Mouse (Mus musculus) gastrocnemius, adult 2 months (tissue): ENCODE measurements at regions not wholly inside any gene's neighbourhood (a gene's known extent, or its start where the extent isn't known, plus 50 kb on each side); places are given as distances from the start of the nearest gene placed in this dataset.

Source experiments
- DNase-seq: peaks from one replicate; pipeline ENCODE4 v3.0.0; 2022
- H3K27ac ChIP-seq: fragments of 200-600 bp; 2 replicates; pipeline ENCODE4 v1.8.1; 2022; ENCODE audit warnings: mild to moderate bottlenecking
- H3K4me3 ChIP-seq: fragments of 200-600 bp; 2 replicates; pipeline ENCODE4 v1.8.1; 2022; ENCODE audit warnings: mild to moderate bottlenecking, moderate library complexity
- CTCF ChIP-seq: fragments of 200-600 bp; IDR thresholded peaks from 2 replicates; pipeline ENCODE4 v1.8.1; 2022; ENCODE audit warnings: antibody characterized with exemption, mild to moderate bottlenecking, moderate library complexity
- intact Hi-C: fragments of 180-260 bp; cut with DNase I; formaldehyde crosslinking; loops from one replicate; pipeline ENCODE4 v1.15.1; 2025

DNA sequence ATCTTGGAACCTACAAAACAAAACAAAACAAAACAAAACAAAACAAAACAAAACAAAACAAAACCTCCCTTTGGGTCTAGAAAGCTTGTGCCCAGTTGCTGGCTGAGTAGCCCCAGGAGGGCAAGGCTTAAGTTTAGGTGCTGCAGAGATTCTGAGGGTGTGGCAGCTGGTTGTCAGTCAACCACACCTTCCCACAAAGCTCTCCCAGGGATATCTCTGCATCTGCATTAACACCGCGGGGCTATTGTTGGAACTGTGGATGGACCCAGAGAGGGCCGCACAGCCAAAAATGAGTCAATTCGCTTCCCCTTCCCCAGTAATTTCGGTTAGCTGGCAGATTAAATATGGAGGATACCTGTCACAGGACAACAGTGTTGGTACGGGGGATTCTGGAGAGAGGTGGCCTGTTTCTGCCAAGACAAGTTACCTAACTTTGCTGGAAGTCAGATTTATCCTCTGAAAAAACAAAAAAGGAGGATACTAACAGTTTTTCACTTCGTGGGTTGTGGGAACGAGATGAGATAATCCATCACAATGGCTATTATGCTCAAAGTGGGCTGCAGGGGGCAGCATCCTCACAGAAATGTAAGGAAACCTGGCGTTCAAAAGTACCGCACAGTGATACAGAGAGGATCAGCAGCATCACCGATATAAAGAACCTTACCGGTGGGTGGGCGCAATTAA, 96.7 kb downstream of the 1500009L16Rik start:
- DNase-seq, result peak; percentile 74
- H3K27ac ChIP-seq, result no peak overlapping the region
- no peak overlapping the region for H3K4me3 ChIP-seq
- intact Hi-C loops, result loop anchor here (1.0 to 5.0 kb wide), 3 partner anchors 618 to 694 kb away; no protein-coding TSS in a partner anchor
- TF ChIP-seq CTCF, result peak; percentile 83

DNA sequence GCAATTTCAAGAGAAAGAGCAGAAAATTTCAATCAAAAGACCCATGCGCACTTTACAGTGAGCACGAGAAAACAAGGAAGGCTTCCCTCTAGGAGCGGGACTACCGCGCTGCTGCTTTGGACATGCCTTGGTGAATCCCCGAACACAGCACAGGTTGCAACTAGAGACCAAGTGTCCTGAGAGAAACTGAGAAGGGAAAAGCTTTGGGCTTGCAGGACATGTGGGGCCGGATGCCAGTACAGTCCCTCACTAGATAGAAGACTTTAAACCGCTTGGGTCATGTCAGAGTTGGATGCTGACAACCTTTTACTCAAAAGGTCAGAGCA, 97.2 kb downstream of the 1500009L16Rik start:
- TF ChIP-seq CTCF, result no peak
- Histone ChIP-seq H3K27ac (no peak overlapping the region), H3K4me3 (no peak overlapping the region)
- no peak for DNase-seq
- intact Hi-C loops, result loop anchor here (1.0 to 5.0 kb wide), 4 partner anchors 201 to 693 kb away; no protein-coding TSS in a partner anchor

DNA sequence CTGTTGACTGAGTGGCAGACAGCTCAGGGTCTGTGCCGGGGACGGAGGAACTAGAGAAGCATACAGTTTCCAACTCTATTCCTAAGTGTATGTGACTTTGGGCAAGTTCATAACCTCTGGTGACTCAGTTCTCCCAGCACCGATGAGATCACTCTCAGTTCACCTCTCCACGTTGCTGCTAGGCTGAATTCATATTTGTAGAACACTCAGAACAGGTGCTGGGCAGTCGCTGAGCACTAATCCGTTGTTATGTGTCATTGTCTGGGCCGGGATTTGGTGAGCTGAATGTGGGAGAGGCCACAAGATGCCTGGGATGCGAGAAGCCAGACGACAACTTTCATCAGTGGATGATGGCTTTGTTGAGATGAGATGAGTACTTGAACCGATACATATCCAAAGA, 98.4 kb downstream of the 1500009L16Rik start:
- DNase-seq, result no peak
- Histone ChIP-seq H3K27ac (no peak overlapping the region), H3K4me3 (no peak overlapping the region)
- TF ChIP-seq CTCF, result no peak
- intact Hi-C loops, result loop anchor here (2.0 kb wide), 1 partner anchor 200 kb away; no protein-coding TSS in a partner anchor

DNA sequence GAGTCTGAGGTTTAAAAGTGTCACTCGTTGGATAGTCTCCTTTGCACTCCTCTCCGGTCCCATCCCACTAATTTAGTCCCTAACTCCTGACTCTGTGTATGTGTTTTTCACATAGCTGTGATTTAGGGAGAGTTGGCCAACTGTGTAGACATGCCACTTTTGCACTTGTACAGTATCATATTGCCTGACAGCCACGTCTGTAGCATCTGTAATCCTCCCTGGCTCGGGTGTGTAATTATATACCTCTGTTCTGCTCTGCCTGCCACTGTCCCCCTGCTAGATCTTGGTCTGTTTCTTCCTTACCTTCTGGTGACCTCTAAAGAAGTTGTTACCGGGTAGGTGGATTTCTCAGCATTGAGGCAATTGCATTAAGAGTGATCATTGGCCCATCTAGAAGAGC, 103.4 kb downstream of the 1500009L16Rik start:
- intact Hi-C loops, result no loop called here
- no peak for DNase-seq
- H3K27ac ChIP-seq, result no peak overlapping the region
- TF ChIP-seq CTCF, result no peak
- H3K4me3 ChIP-seq, result no peak overlapping the region

DNA sequence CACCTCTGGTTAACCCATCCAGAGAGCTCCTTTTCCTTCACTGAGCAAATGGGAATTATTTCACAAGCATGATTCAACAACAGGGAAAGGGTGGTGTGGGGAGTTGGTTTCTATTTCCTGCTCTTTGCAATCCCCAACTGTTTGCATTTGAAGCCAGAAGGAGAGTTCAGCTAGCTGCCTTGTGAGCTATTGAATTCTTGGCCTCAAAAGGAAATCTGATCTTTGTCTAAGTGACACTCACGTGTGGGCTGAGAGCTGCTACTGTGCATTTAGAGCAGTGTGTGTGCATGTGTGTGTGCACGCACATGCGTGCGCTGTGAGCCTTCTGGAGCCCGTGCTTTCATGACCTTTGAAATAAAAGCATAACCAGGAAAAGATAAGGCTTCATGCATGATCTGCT, 113.7 kb downstream of the 1500009L16Rik start:
- intact Hi-C loops, result no loop called here
- no peak for DNase-seq
- no peak for TF ChIP-seq CTCF
- Histone ChIP-seq H3K4me3 (no peak overlapping the region), H3K27ac (peak overlapping the region; percentile 28; the same call in 1 of the 2 replicates)

DNA sequence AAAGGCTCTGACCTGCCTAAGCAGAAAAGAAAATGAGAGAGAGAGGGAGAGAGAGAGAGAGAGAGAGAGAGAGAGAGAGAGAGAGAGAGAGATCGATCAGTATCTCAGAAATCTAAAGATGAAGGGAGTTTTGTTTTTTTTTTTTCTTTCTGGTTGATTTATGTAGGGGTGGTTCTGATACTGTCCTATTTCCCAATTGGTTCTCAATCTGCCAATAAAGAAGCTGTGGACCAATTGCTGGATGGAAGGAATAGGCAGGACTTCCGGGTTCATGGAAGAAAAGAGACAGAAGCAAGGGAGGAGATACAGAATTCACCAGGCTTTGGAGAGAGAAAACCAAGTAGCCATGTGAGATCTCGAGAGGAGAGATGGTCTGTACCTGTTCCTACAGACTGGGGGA, 117.6 kb downstream of the 1500009L16Rik start:
- Histone ChIP-seq H3K4me3 (no peak overlapping the region), H3K27ac (no peak overlapping the region)
- intact Hi-C loops, result no loop called here
- TF ChIP-seq CTCF, result no peak
- no peak for DNase-seq

DNA sequence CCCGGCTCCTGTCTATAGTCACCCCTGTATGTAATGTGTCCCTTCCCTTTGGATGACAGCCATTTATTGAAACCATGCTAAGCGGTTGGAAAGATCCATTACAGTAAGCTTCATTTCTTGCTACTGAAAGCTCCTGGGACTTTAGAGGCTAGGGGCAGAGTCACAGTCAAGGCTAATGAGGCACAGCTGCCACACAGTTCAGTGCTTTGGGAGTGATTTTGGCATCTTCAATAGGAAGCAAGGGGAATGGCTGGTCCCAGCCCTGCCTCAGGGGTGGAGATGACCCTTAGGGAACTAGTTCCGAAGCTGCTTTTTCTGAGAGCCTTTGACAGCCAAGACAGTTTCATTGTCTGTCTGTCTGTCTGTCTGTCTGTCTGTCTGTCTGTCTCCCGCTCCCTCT, 128.2 kb downstream of the 1500009L16Rik start:
- Histone ChIP-seq H3K27ac (no peak overlapping the region), H3K4me3 (no peak overlapping the region)
- intact Hi-C loops, result no loop called here
- DNase-seq, result no peak
- TF ChIP-seq CTCF, result no peak

DNA sequence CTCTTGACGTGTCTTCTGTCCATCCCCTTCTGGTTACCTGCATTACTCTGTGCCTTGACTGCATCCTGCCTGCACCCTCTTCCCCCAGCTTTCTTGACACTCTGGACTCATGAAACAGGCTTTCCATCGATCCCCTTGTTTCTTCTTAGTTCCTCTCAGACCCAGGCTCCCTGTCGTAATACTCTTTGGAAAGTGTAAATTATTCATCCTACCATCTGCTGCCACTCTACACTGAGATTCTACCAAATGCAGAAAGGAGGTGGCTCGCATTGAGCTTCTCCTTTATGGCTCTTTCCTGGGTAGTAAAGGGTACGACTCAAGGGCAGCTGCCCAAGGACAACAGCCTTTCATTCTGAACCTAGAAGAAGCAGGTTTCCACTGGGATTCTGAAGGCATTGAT, 129.5 kb downstream of the 1500009L16Rik start:
- DNase-seq, result no peak
- TF ChIP-seq CTCF, result no peak
- no peak overlapping the region for H3K27ac ChIP-seq
- H3K4me3 ChIP-seq, result no peak overlapping the region
- intact Hi-C loops, result no loop called here

DNA sequence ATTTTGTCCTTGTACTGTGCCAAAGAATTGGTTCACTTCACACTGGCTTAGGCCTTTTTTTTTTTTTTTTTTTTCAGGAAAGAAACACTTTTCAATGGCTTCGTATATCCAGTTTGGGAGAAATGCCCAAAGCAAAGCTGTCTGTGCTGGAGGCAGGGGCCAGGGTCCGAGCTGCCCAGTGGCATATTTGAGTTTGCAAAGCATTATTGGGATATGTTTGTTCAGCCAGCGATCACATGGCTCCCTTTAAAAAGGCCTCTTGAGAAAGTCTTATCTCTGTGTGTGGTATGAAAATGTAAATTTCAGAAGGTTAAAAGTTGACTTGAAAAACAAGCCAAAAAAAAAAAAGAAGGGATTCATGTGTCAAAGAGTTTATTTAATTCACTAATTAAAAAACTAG, 130.1 kb downstream of the 1500009L16Rik start:
- H3K4me3 ChIP-seq, result no peak overlapping the region
- DNase-seq, result no peak
- H3K27ac ChIP-seq, result no peak overlapping the region
- intact Hi-C loops, result no loop called here
- TF ChIP-seq CTCF, result no peak

DNA sequence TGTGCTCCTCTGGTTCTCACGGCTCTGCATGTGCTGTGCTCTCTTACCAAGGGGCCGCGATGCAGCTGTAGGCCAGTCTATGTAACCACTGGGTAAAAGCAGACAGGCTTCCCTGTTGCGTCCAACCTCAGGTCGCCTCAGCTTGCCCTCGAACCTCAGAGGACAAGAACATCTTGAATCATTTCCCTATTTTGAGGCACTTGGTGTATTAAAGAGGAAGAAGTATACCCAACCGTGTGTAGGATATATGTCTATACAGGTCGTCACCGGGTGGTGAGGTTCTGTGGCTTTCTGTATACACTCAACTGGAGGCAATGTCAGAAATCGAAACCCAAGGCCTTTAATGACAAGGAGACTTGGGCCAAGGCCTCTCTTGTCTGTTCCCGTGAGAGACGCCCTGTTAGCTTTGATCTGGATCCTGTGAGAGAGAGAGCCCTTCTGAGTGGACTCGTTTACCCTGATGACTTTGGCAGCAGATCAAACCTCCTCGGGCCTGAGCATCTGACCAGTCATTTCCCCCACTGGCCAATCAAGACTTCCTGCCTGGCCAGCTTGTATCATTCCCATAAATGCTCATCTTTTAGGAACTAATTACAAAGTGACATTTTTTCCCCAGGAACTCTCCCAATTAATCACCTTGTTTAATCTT, 135.3 kb downstream of the 1500009L16Rik start:
- no peak for DNase-seq
- no peak for TF ChIP-seq CTCF
- no peak overlapping the region for H3K4me3 ChIP-seq
- intact Hi-C loops, result no loop called here
- H3K27ac ChIP-seq, result peak overlapping the region; percentile 71

DNA sequence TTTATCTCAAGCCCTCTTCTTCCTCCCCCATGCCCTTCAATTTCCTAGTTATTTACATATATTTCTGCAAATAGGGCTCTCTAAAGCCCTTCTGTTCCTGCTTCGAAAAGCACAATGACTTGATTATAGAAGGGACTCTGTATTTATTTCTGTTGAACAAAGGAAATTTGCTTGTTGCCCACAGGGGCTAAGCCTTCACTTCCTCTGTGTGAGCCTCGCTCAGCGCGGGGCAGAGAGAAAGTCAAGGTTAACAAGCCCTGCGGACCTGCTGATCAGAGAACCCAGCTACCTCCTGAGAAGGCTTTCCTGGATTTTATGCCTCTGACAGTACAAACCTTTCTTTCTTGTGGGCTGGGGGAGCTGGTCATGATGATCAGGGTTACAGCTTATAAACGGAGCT, 136.0 kb downstream of the 1500009L16Rik start:
- no peak for DNase-seq
- H3K27ac ChIP-seq, result peak overlapping the region; percentile 71
- no peak overlapping the region for H3K4me3 ChIP-seq
- no peak for TF ChIP-seq CTCF
- intact Hi-C loops, result no loop called here

DNA sequence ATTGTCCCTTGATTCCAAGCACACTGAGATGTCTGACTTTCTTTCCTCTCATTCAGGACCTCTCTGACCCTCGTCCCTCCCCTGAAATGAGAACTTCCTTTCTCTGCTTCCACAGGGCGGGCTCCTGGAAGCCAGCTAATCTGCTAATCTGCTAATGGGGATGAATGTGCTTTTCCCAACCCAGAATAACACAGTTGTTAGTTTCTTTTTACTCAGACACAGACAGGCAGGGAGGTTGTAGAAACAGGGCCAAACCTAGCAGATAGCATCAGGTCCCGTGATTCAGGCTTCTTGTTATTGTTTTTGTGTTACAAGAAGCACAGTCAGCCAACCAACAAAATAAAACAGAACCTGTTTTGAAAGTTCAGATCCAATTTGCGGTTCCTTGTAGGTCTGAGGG, 137.0 kb downstream of the 1500009L16Rik start:
- H3K27ac ChIP-seq, result peak overlapping the region; percentile 81
- intact Hi-C loops, result no loop called here
- no peak for DNase-seq

DNA sequence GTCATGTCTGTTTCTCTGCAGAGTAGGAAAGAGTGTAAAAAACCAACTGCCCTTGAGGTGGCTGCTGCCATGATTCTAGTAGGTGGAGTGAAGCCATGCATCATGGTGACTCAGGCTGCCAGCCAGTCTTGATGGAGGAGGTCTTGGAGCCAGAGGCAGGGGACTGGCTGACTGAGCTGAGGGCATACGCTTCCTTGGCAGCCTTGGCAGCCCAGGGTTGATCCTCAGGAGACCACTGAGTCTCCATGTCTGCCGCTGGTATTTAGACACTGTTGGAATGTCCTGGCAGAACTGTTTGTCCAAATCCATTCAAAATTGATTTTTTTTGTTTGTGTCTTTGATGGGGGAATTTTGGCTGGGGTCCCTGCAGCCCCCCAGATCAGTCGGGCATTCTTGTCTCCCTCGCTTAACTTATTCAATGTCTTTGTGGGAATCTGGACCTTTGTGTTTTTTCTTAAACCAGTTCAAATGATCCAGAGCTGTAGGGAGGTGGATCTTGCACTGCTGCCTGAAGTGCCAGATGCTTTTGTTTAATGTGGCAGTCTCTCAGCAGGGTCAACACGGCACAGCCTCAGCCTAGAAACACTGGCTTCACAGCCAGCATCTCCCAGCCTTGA, 139.0 kb downstream of the 1500009L16Rik start:
- H3K27ac ChIP-seq, result peak overlapping the region; percentile 75
- no peak overlapping the region for H3K4me3 ChIP-seq
- TF ChIP-seq CTCF, result no peak
- intact Hi-C loops, result no loop called here
- DNase-seq, result no peak

More for the DNA sequence above, 137.0 kb downstream of the 1500009L16Rik start:
- TF ChIP-seq CTCF, result no peak
- H3K4me3 ChIP-seq, result no peak overlapping the region
